Mouse (Mus musculus): Measurements from ENCODE around the gene Atpaf2. TPM values are rescaled to one million over a fixed set of nuclear protein-coding genes. Genes with fewer than 3 reads are reported as not detected.
A peak's percentile ranks its signal among the peaks of the same experiment; 100 is the strongest.

Atpaf2 gene
- 50.2 and 51.4 TPM in 2 replicates for polyA plus RNA-seq (2014; fragmentation: Nextera tagmentation; extraction: Ambion mirVana)

GRCm38 (mm10) chr11:60417717-60418472 is at the start of gene Atpaf2:
Gene Atpaf2 (minus strand): TSS chr11:60418457.
- under 1% methylated on average over 31 of the region's 39 CpGs for WGBS
- ATAC-seq (ENCODE audit: insufficient number of reproducible peaks, insufficient read depth, low FRiP score, low read depth), result peak; percentile 32
- H3K9me3 ChIP-seq (ENCODE audit: control insufficient read depth, low read length), result no peaks in the 10 kb centered on the region

GRCm38 (mm10) chr11:60465943-60466380 is 47.7 kb upstream of the Atpaf2 start:
- no peak overlapping the region for H3K4me3 ChIP-seq (ENCODE audit: control insufficient read depth in 1 of 2, insufficient read depth in 1 of 2, low read depth in 1 of 2, low read length in 2 of 2)
- no peaks in the 10 kb centered on the region for H3K9me3 ChIP-seq (ENCODE audit: control insufficient read depth, low read length)
- peaks cover 93% of the 10 kb centered on the region for H3K36me3 ChIP-seq (ENCODE audit: control insufficient read depth, insufficient read depth, low read length)
- H3K4me2 ChIP-seq (ENCODE audit: low read length), result no peak overlapping the region
- WGBS, result 88% methylated on average over 2 of the region's 2 CpGs
- no peaks in the 10 kb centered on the region for H3K4me1 ChIP-seq (ENCODE audit: control insufficient read depth in 2 of 2, insufficient read depth in 2 of 2, low read length in 2 of 2)
- H3K27ac ChIP-seq (replicated peaks in 1 of 2; ENCODE audit: control insufficient read depth in 1 of 2, insufficient read depth in 1 of 2, low read depth in 2 of 2, low read length in 2 of 2), result no peak overlapping the region
- no peak overlapping the region for H3K9ac ChIP-seq (ENCODE audit: low read length)
- H3K27me3 ChIP-seq (ENCODE audit: control insufficient read depth, insufficient read depth, low read length), result no peaks in the 10 kb centered on the region
- ATAC-seq (ENCODE audit: insufficient number of reproducible peaks, insufficient read depth, low FRiP score, low read depth), result no peak

More at GRCm38 (mm10) chr11:60417717-60418472, at the start of gene Atpaf2:
- Histone ChIP-seq H3K4me1 (ENCODE audit: control insufficient read depth in 2 of 2, insufficient read depth in 2 of 2, low read length in 2 of 2) (peaks cover 11 to 23% of the 10 kb centered on the region in 2 experiments), H3K27ac (replicated peaks in 1 of 2; ENCODE audit: control insufficient read depth in 1 of 2, insufficient read depth in 1 of 2, low read depth in 2 of 2, low read length in 2 of 2) (peak within 1 kb of the TSS; percentile 76 to 87), H3K9ac (ENCODE audit: low read length) (peak within 1 kb of the TSS; percentile 93), H3K4me2 (ENCODE audit: low read length) (peak within 1 kb of the TSS; percentile 80), H3K36me3 (ENCODE audit: control insufficient read depth, insufficient read depth, low read length) (no peaks in the 10 kb centered on the region), H3K27me3 (ENCODE audit: control insufficient read depth, insufficient read depth, low read length) (no peaks in the 10 kb centered on the region), H3K4me3 (ENCODE audit: control insufficient read depth in 1 of 2, insufficient read depth in 1 of 2, low read depth in 1 of 2, low read length in 2 of 2) (peak within 1 kb of the TSS; percentile 83 to 91)

GRCm38 (mm10) chr11:60457973-60458372 is 39.7 kb upstream of the Atpaf2 start:
- Histone ChIP-seq H3K9ac (ENCODE audit: low read length) (no peak overlapping the region), H3K36me3 (ENCODE audit: control insufficient read depth, insufficient read depth, low read length) (peaks cover 72% of the 10 kb centered on the region)

GRCm38 (mm10) chr11:60454745-60455087 is 36.5 kb upstream of the Atpaf2 start:
- Histone ChIP-seq H3K4me2 (ENCODE audit: low read length) (peak overlapping the region; percentile 90), H3K9me3 (ENCODE audit: control insufficient read depth, low read length) (no peaks in the 10 kb centered on the region), H3K9ac (ENCODE audit: low read length) (peak overlapping the region; percentile 89), H3K27me3 (ENCODE audit: control insufficient read depth, insufficient read depth, low read length) (no peaks in the 10 kb centered on the region), H3K4me1 (ENCODE audit: control insufficient read depth in 2 of 2, insufficient read depth in 2 of 2, low read length in 2 of 2) (peaks cover 6 to 14% of the 10 kb centered on the region in 2 experiments), H3K27ac (replicated peaks in 1 of 2; ENCODE audit: control insufficient read depth in 1 of 2, insufficient read depth in 1 of 2, low read depth in 2 of 2, low read length in 2 of 2) (peak overlapping the region; percentile 43 to 63; a peak in 3 of 4 replicates), H3K36me3 (ENCODE audit: control insufficient read depth, insufficient read depth, low read length) (peaks cover 40% of the 10 kb centered on the region), H3K4me3 (ENCODE audit: control insufficient read depth in 1 of 2, insufficient read depth in 1 of 2, low read depth in 1 of 2, low read length in 2 of 2) (peak overlapping the region; percentile 65 to 89)
- WGBS, result under 1% methylated on average over 17 of the region's 17 CpGs
- ATAC-seq (ENCODE audit: insufficient number of reproducible peaks, insufficient read depth, low FRiP score, low read depth), result no peak

More at GRCm38 (mm10) chr11:60457973-60458372, 39.7 kb upstream of the Atpaf2 start:
- H3K4me1 ChIP-seq (ENCODE audit: control insufficient read depth in 2 of 2, insufficient read depth in 2 of 2, low read length in 2 of 2), result peaks cover 6 to 14% of the 10 kb centered on the region in 2 experiments
- no peak overlapping the region for H3K27ac ChIP-seq (replicated peaks in 1 of 2; ENCODE audit: control insufficient read depth in 1 of 2, insufficient read depth in 1 of 2, low read depth in 2 of 2, low read length in 2 of 2)
- no peak overlapping the region for H3K4me2 ChIP-seq (ENCODE audit: low read length)
- H3K9me3 ChIP-seq (ENCODE audit: control insufficient read depth, low read length), result no peaks in the 10 kb centered on the region
- H3K4me3 ChIP-seq (ENCODE audit: control insufficient read depth in 1 of 2, insufficient read depth in 1 of 2, low read depth in 1 of 2, low read length in 2 of 2), result no peak overlapping the region
- 91% methylated on average over 1 of the region's 1 CpGs for WGBS
- ATAC-seq (ENCODE audit: insufficient number of reproducible peaks, insufficient read depth, low FRiP score, low read depth), result no peak
- H3K27me3 ChIP-seq (ENCODE audit: control insufficient read depth, insufficient read depth, low read length), result no peaks in the 10 kb centered on the region

GRCm38 (mm10) chr11:60454080-60454744 is 36.0 kb upstream of the Atpaf2 start, which contains the start of gene Drg2:
Gene Drg2 (plus strand): TSS chr11:60454591.
- peaks cover 6 to 14% of the 10 kb centered on the region in 2 experiments for H3K4me1 ChIP-seq (ENCODE audit: control insufficient read depth in 2 of 2, insufficient read depth in 2 of 2, low read length in 2 of 2)
- H3K4me3 ChIP-seq (ENCODE audit: control insufficient read depth in 1 of 2, insufficient read depth in 1 of 2, low read depth in 1 of 2, low read length in 2 of 2), result peak within 1 kb of the TSS; percentile 65 to 89
- H3K27me3 ChIP-seq (ENCODE audit: control insufficient read depth, insufficient read depth, low read length), result no peaks in the 10 kb centered on the region
- peak within 1 kb of the TSS; percentile 89 for H3K9ac ChIP-seq (ENCODE audit: low read length)
- 5% methylated on average over 27 of the region's 27 CpGs for WGBS
- peak; percentile 74 for ATAC-seq (ENCODE audit: insufficient number of reproducible peaks, insufficient read depth, low FRiP score, low read depth)
- peak within 1 kb of the TSS; percentile 43 to 63 for H3K27ac ChIP-seq (replicated peaks in 1 of 2; ENCODE audit: control insufficient read depth in 1 of 2, insufficient read depth in 1 of 2, low read depth in 2 of 2, low read length in 2 of 2)
- H3K9me3 ChIP-seq (ENCODE audit: control insufficient read depth, low read length), result no peaks in the 10 kb centered on the region
- peaks cover 34% of the 10 kb centered on the region for H3K36me3 ChIP-seq (ENCODE audit: control insufficient read depth, insufficient read depth, low read length)
- peak within 1 kb of the TSS; percentile 90 for H3K4me2 ChIP-seq (ENCODE audit: low read length)

GRCm38 (mm10) chr11:60444007-60444406 is 25.8 kb upstream of the Atpaf2 start:
- 74% methylated on average over 4 of the region's 4 CpGs for WGBS
- no peak overlapping the region for H3K4me2 ChIP-seq (ENCODE audit: low read length)
- no peaks in the 10 kb centered on the region for H3K27me3 ChIP-seq (ENCODE audit: control insufficient read depth, insufficient read depth, low read length)
- no peak overlapping the region for H3K9ac ChIP-seq (ENCODE audit: low read length)
- ATAC-seq (ENCODE audit: insufficient number of reproducible peaks, insufficient read depth, low FRiP score, low read depth), result no peak
- H3K4me3 ChIP-seq (ENCODE audit: control insufficient read depth in 1 of 2, insufficient read depth in 1 of 2, low read depth in 1 of 2, low read length in 2 of 2), result no peak overlapping the region
- H3K36me3 ChIP-seq (ENCODE audit: control insufficient read depth, insufficient read depth, low read length), result peaks cover 54% of the 10 kb centered on the region
- no peaks in the 10 kb centered on the region for H3K9me3 ChIP-seq (ENCODE audit: control insufficient read depth, low read length)
- no peak overlapping the region for H3K27ac ChIP-seq (replicated peaks in 1 of 2; ENCODE audit: control insufficient read depth in 1 of 2, insufficient read depth in 1 of 2, low read depth in 2 of 2, low read length in 2 of 2)
- H3K4me1 ChIP-seq (ENCODE audit: control insufficient read depth in 2 of 2, insufficient read depth in 2 of 2, low read length in 2 of 2), result no peaks in the 10 kb centered on the region

GRCm38 (mm10) chr11:60442896-60443295 is 24.6 kb upstream of the Atpaf2 start:
- peaks cover 65% of the 10 kb centered on the region for H3K36me3 ChIP-seq (ENCODE audit: control insufficient read depth, insufficient read depth, low read length)
- WGBS, result 84% methylated on average over 6 of the region's 6 CpGs
- H3K9me3 ChIP-seq (ENCODE audit: control insufficient read depth, low read length), result no peaks in the 10 kb centered on the region

More at GRCm38 (mm10) chr11:60442896-60443295, 24.6 kb upstream of the Atpaf2 start:
- Histone ChIP-seq H3K9ac (ENCODE audit: low read length) (no peak overlapping the region), H3K4me1 (ENCODE audit: control insufficient read depth in 2 of 2, insufficient read depth in 2 of 2, low read length in 2 of 2) (no peaks in the 10 kb centered on the region), H3K4me2 (ENCODE audit: low read length) (no peak overlapping the region), H3K4me3 (ENCODE audit: control insufficient read depth in 1 of 2, insufficient read depth in 1 of 2, low read depth in 1 of 2, low read length in 2 of 2) (no peak overlapping the region), H3K27me3 (ENCODE audit: control insufficient read depth, insufficient read depth, low read length) (no peaks in the 10 kb centered on the region), H3K27ac (replicated peaks in 1 of 2; ENCODE audit: control insufficient read depth in 1 of 2, insufficient read depth in 1 of 2, low read depth in 2 of 2, low read length in 2 of 2) (no peak overlapping the region)
- no peak for ATAC-seq (ENCODE audit: insufficient number of reproducible peaks, insufficient read depth, low FRiP score, low read depth)

Data from heart, embryonic 14.5 days (tissue).